Mouse (Mus musculus) CH12.LX (cell line): ENCODE measurements around the gene Tnnc2.

Source experiments
- MYC ChIP-seq: IDR thresholded peaks from 2 replicates; pipeline ENCODE4 v1.6.1; 2011; ENCODE audit warnings: low read depth, mild to moderate bottlenecking, improper control_type of control experiment, low read length
- TCF12 ChIP-seq: IDR thresholded peaks from 2 replicates; pipeline ENCODE4 v1.6.1; 2014; ENCODE audit warnings: low read depth, mild to moderate bottlenecking, inconsistent platforms, low read length, improper control_type of control experiment

- TF ChIP-seq MYC: peak; percentile 100
- peak; percentile 58; the same call in 1 of the 2 replicates for TF ChIP-seq TCF12
Observed at GRCm38 (mm10) chr2:164769258-164770037, 10.3 kb downstream of the Tnnc2 start, which contains the start of gene Ube2c.
